ENCODE assay signal across 7 mouse cellular contexts in genomic region chr2:20963226-20963805, GRCm38 (mm10). TPM values are rescaled to one million over a fixed set of nuclear protein-coding genes. Genes with fewer than 3 reads are reported as not detected.
DNase-seq lines count a peak whose midpoint lies in the region; ATAC-seq and TF ChIP-seq lines count a peak whose summit lies in the region.

No protein-coding gene starts in this region.

- TF ChIP-seq CTCF in lung, embryonic 14.5 days (IDR thresholded peaks at IDR 0.05; ENCODE audit: low read depth) = no peak
- TF ChIP-seq CTCF in stomach, postnatal 0 days (IDR thresholded peaks at IDR 0.05; ENCODE audit: low read depth) = no peak

- no peak for DNase-seq in lung, embryonic 14.5 days
- no peak for DNase-seq in lung, postnatal 25 days (ENCODE audit: low spot score)
- no peak for DNase-seq in stomach, postnatal 0 days (ENCODE audit: low spot score)
- DNase-seq in adrenal gland, adult 18-20 months (ENCODE audit: low spot score in 2 of 2) = no peak
- no peak for DNase-seq in kidney, adult 11 months

- H3K27ac ChIP-seq in lung, embryonic 14.5 days (ENCODE audit: low read depth) = no peak overlapping the region
- H3K27ac ChIP-seq in heart, embryonic 14.5 days (replicated peaks in 1 of 2; ENCODE audit: control insufficient read depth in 1 of 2, insufficient read depth in 1 of 2, low read depth in 2 of 2, low read length in 2 of 2) = peak overlapping the region; percentile 2 to 75; a peak in 3 of 4 replicates
- H3K27ac ChIP-seq in liver, embryonic 15.5 days (replicated peaks) = peak overlapping the region; percentile 54; the same call in 1 of the 2 replicates
- peak overlapping the region; percentile 46; the same call in 1 of the 2 replicates for H3K27ac ChIP-seq in stomach, postnatal 0 days (replicated peaks)

- 54% methylated on average over 5 of the region's 5 CpGs for WGBS in lung, embryonic 14.5 days
- 19% methylated on average over 5 of the region's 5 CpGs for WGBS in heart, embryonic 14.5 days
- 32% methylated on average over 5 of the region's 5 CpGs for WGBS in liver, embryonic 15.5 days (ENCODE audit: insufficient replicate concordance)
- 65% methylated on average over 5 of the region's 5 CpGs for WGBS in stomach, postnatal 0 days

- peaks cover 27% of the 10 kb centered on the region for H3K4me1 ChIP-seq in lung, embryonic 14.5 days (ENCODE audit: insufficient read depth)
- H3K4me1 ChIP-seq in heart, embryonic 14.5 days (ENCODE audit: control insufficient read depth in 2 of 2, insufficient read depth in 2 of 2, low read length in 2 of 2) = peaks cover 15 to 60% of the 10 kb centered on the region in 2 experiments
- H3K4me1 ChIP-seq in liver, embryonic 15.5 days (replicated peaks) = peaks cover 74% of the 10 kb centered on the region
- peaks cover 9% of the 10 kb centered on the region; the same call in 1 of the 2 replicates for H3K4me1 ChIP-seq in stomach, postnatal 0 days (replicated peaks; ENCODE audit: control insufficient read depth, insufficient read depth)

- H3K36me3 ChIP-seq in lung, embryonic 14.5 days (ENCODE audit: insufficient read depth) = no peaks in the 10 kb centered on the region
- H3K36me3 ChIP-seq in heart, embryonic 14.5 days (ENCODE audit: control insufficient read depth, insufficient read depth, low read length) = no peaks in the 10 kb centered on the region; the same call in 1 of the 2 replicates
- H3K36me3 ChIP-seq in liver, embryonic 15.5 days (replicated peaks) = peaks cover 1% of the 10 kb centered on the region
- no peaks in the 10 kb centered on the region for H3K36me3 ChIP-seq in stomach, postnatal 0 days (ENCODE audit: control insufficient read depth, insufficient read depth, low read length)

- ATAC-seq in lung, embryonic 14.5 days (ENCODE audit: insufficient read depth) = no peak
- no peak for ATAC-seq in heart, embryonic 14.5 days (ENCODE audit: insufficient number of reproducible peaks, insufficient read depth, low FRiP score, low read depth)
- ATAC-seq in liver, embryonic 15.5 days (ENCODE audit: insufficient read depth) = no peak
- ATAC-seq in stomach, postnatal 0 days (ENCODE audit: low FRiP score, low TSS enrichment) = no peak

- H3K9me3 ChIP-seq in lung, embryonic 14.5 days (ENCODE audit: low read depth, low read length) = no peaks in the 10 kb centered on the region
- H3K9me3 ChIP-seq in heart, embryonic 14.5 days (ENCODE audit: control insufficient read depth, low read length) = no peaks in the 10 kb centered on the region
- H3K9me3 ChIP-seq in liver, embryonic 15.5 days (replicated peaks) = no peaks in the 10 kb centered on the region
- H3K9me3 ChIP-seq in stomach, postnatal 0 days (ENCODE audit: control insufficient read depth, low read length) = no peaks in the 10 kb centered on the region

- no peak for TF ChIP-seq EP300 in stomach, postnatal 0 days (optimal IDR thresholded peaks at IDR 0.05)

- 0 out of 2 replicates have a peak overlapping the region, but pooled peaks have one; percentile 21 for H3K4me2 ChIP-seq in lung, embryonic 14.5 days
- peak overlapping the region; percentile 45 for H3K4me2 ChIP-seq in heart, embryonic 14.5 days (ENCODE audit: low read length)
- peak overlapping the region; percentile 41 for H3K4me2 ChIP-seq in liver, embryonic 15.5 days
- H3K4me2 ChIP-seq in stomach, postnatal 0 days (replicated peaks; ENCODE audit: low read depth) = no peak overlapping the region; the same call in 1 of the 2 replicates

- H3K4me3 ChIP-seq in lung, embryonic 14.5 days (ENCODE audit: low read depth, low read length) = no peak overlapping the region
- H3K4me3 ChIP-seq in heart, embryonic 14.5 days (ENCODE audit: control insufficient read depth in 1 of 2, insufficient read depth in 1 of 2, low read depth in 1 of 2, low read length in 2 of 2) = 0 out of 4 replicates have a peak overlapping the region, but pooled peaks of 1 of the 2 experiments have one; percentile 10
- no peak overlapping the region; the same call in 1 of the 2 replicates for H3K4me3 ChIP-seq in liver, embryonic 15.5 days (replicated peaks)
- H3K4me3 ChIP-seq in stomach, postnatal 0 days (ENCODE audit: low read depth, low read length) = no peak overlapping the region

- no peaks in the 10 kb centered on the region for H3K27me3 ChIP-seq in lung, embryonic 14.5 days (ENCODE audit: insufficient read depth, low read length)
- no peaks in the 10 kb centered on the region for H3K27me3 ChIP-seq in heart, embryonic 14.5 days (ENCODE audit: control insufficient read depth, insufficient read depth, low read length)
- H3K27me3 ChIP-seq in liver, embryonic 15.5 days = no peaks in the 10 kb centered on the region
- no peaks in the 10 kb centered on the region for H3K27me3 ChIP-seq in stomach, postnatal 0 days (ENCODE audit: control insufficient read depth, insufficient read depth, low read length)

- H3K9ac ChIP-seq in lung, embryonic 14.5 days = no peak overlapping the region
- H3K9ac ChIP-seq in heart, embryonic 14.5 days (ENCODE audit: low read length) = peak overlapping the region; percentile 62
- H3K9ac ChIP-seq in liver, embryonic 15.5 days = 0 out of 2 replicates have a peak overlapping the region, but pooled peaks have one; percentile 8
- H3K9ac ChIP-seq in stomach, postnatal 0 days (ENCODE audit: low read length) = no peak overlapping the region

RNA-seq across cellular contexts. Expression of gene Arhgap21, which starts 5.4 kb away (rescaled TPM):
- polyA plus RNA-seq in lung, embryonic 14.5 days (2014; fragmentation: Nextera tagmentation; extraction: Ambion mirVana) = 22.1 and 23.4 TPM in 2 replicates
- polyA plus RNA-seq in heart, embryonic 14.5 days (2014; fragmentation: Nextera tagmentation; extraction: Ambion mirVana) = 27.4 and 28.0 TPM in 2 replicates
- 5.8 and 7.8 TPM in 2 replicates for polyA plus RNA-seq in liver, embryonic 15.5 days (2015; fragmentation: Nextera tagmentation; extraction: Ambion mirVana)
- 5.2 and 5.5 TPM in 2 replicates for polyA plus RNA-seq in stomach, postnatal 0 days (2015; fragmentation: Nextera tagmentation; extraction: Ambion mirVana)
- 10 to 100 TPM; 55.5 to 67.8 TPM for total RNA-seq in adrenal gland, adult 18-20 months (2021)

Comparison
In these comparisons a context has a peak if more than half of its experiments do, and no peak if none do; other contexts are left out.
1. H3K9ac ChIP-seq: peak in heart, embryonic 14.5 days (single experiment) and liver, embryonic 15.5 days (single experiment); none in lung, embryonic 14.5 days (single experiment) and stomach, postnatal 0 days (single experiment).